Mouse (Mus musculus) midbrain, embryonic 14.5 days (tissue): ENCODE measurements at regions not wholly inside any gene's neighbourhood (a gene's known extent, or its start where the extent isn't known, plus 50 kb on each side); places are given as distances from the start of the nearest gene placed in this dataset.

Experiments used
- ATAC-seq: fragments of 200-750 bp; cut with Nextera tagmentation; 2 replicates; pipeline ENCODE4 v1.8.0; 2017; ENCODE audit warnings: moderate number of reproducible peaks, moderate library complexity; ENCODE audit not compliant: low FRiP score, low TSS enrichment
- DNase-seq: peaks from one replicate; pipeline ENCODE4 v3.0.0-alpha.2; 2015
- H3K27ac ChIP-seq: fragments of 300-500 bp; sonication (generic); replicated peaks from 2 replicates; pipeline ENCODE4 v1.5.1; 2014; ENCODE audit warnings: mild to moderate bottlenecking, low read depth, low read length, moderate library complexity
- H3K27me3 ChIP-seq: fragments of 300-500 bp; sonication (generic); 2 replicates; pipeline ENCODE4 v1.6.1; 2014; ENCODE audit warnings: low read length, control low read depth, mixed read lengths; ENCODE audit not compliant: control insufficient read depth, insufficient read depth
- H3K36me3 ChIP-seq: fragments of 300-500 bp; sonication (generic); 2 replicates; pipeline ENCODE4 v1.6.1; 2014; ENCODE audit warnings: low read length, control low read depth; ENCODE audit not compliant: control insufficient read depth, insufficient read depth
- H3K4me1 ChIP-seq: fragments of 300-500 bp; sonication (generic); 2 replicates; pipeline ENCODE4 v1.6.1; 2014; ENCODE audit warnings: mild to moderate bottlenecking, antibody characterized with exemption, low read length, control low read depth; ENCODE audit not compliant: control insufficient read depth, insufficient read depth
- H3K4me2 ChIP-seq: fragments of 300-500 bp; sonication (generic); 2 replicates; pipeline ENCODE4 v1.6.1; 2014; ENCODE audit warnings: mild to moderate bottlenecking, low read length, moderate library complexity
- H3K4me3 ChIP-seq: fragments of 300-500 bp; sonication (generic); replicated peaks from 2 replicates; pipeline ENCODE4 v1.5.1; 2014; ENCODE audit warnings: low read depth, low read length
- H3K9ac ChIP-seq: fragments of 300-500 bp; sonication (generic); replicated peaks from 2 replicates; pipeline ENCODE4 v1.6.1; 2014; ENCODE audit warnings: mild to moderate bottlenecking, low read length, moderate library complexity
- H3K9me3 ChIP-seq: fragments of 300-500 bp; sonication (generic); 2 replicates; pipeline ENCODE4 v1.6.1; 2016; ENCODE audit warnings: low read length, control low read depth, mixed read lengths; ENCODE audit not compliant: control insufficient read depth
- WGBS: fragments of 180-500 bp; shearing (Covaris S2); extraction: QIAGEN DNeasy Blood & Tissue Kit; methylation state at CpG from one replicate; pipeline ENCODE4 v1.1.7; 2014; 5-methylcytosine and 5-hydroxymethylcytosine counted together

DNA sequence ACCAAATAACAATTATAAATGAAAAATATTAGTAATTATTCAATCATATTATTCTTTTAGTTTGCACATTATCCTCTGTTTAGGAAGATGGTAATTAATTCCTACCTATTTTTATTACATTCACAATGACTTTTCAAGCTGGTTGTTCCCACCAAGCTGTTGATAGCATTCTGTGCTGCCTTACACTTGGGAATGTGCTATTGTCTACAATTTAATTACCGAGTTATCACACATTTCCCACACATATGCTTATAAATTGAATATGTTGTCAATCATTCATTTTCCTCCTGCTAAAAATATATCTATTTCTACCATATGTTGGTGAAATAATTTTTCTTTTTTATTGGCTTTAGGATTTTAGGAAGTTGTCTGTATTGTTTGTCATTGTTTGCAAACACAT is 306.2 kb upstream of the Klhl1 start:
- WGBS = 81% methylated on average over 1 of the region's 1 CpGs
- Histone ChIP-seq H3K4me2 (no peak overlapping the region), H3K27ac (no peak overlapping the region), H3K36me3 (no peaks in the 10 kb centered on the region), H3K27me3 (no peaks in the 10 kb centered on the region), H3K4me1 (no peaks in the 10 kb centered on the region), H3K4me3 (no peak overlapping the region), H3K9me3 (no peaks in the 10 kb centered on the region), H3K9ac (no peak overlapping the region)
- peak; percentile 3 for DNase-seq
- no peak for ATAC-seq

DNA sequence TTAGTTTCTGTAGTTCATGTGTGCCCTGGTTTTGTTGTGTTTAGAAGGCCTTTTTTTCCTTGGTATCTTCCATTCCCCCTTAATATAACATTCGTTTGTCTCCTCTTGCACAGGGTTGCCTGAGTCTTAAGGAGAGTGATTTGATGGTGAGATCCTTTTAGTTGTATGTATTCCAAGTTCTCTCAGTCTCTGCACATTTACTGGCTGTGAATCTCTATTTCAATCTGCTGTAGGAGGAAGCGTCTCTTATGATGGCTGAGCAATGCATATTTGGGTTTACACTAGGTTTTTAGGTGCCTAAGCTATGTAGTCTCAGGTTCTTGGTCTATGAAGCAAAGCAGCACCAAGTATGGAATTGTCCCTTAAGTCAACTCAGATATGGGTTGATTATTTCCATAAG is 296.8 kb upstream of the Klhl1 start:
- H3K9ac ChIP-seq = no peak overlapping the region
- H3K27me3 ChIP-seq = no peaks in the 10 kb centered on the region
- no peak overlapping the region for H3K4me2 ChIP-seq
- H3K4me3 ChIP-seq = no peak overlapping the region
- H3K4me1 ChIP-seq = no peaks in the 10 kb centered on the region
- no peak overlapping the region for H3K27ac ChIP-seq
- ATAC-seq (no peak), DNase-seq (no peak)
- 88% methylated on average over 2 of the region's 2 CpGs for WGBS
- no peaks in the 10 kb centered on the region for H3K36me3 ChIP-seq
- no peaks in the 10 kb centered on the region for H3K9me3 ChIP-seq

DNA sequence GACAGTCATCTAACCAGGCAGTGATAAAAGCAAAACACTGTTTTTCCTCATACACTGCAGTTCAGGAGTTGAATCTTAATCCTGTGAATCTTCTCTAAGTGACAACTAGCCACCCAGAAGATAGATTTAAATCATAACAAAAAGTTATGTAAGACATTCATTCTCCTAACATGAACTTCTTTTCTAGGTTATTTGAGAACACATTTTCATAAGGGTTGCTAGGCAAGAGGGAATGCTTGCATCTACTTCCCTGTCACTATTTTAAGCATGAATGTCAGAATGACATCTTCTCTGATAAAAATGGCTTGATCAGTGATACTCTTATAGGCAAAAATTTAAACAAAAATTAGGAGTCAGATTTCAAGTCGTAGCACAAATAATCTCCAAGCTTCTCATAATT is 286.4 kb upstream of the Klhl1 start:
- DNase-seq = no peak
- H3K36me3 ChIP-seq = no peaks in the 10 kb centered on the region
- WGBS = 88% methylated on average over 1 of the region's 1 CpGs

DNA sequence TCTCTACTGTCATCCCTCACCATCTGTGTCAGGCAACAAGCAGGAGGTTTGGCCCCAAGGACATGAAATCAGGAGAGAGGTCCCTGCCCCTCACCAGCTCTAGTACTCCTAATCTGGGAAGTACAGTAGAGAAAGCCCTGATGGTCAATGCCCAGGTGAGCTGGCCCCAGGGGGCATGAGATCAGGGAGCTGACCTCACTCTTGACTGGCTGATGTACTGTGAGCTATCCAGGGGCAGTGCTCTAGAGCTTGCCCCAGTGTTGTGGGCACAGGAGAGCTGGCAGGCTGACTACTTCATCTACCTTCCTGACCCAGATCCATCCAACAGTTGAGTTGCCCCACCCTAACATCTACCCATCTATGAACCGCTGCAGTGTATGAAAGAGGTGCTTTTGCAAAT is 275.9 kb upstream of the Klhl1 start:
- no peak for DNase-seq
- no peak for ATAC-seq
- 79% methylated on average over 1 of the region's 1 CpGs for WGBS
- Histone ChIP-seq H3K4me1 (no peaks in the 10 kb centered on the region), H3K4me2 (no peak overlapping the region), H3K9me3 (no peaks in the 10 kb centered on the region), H3K27me3 (no peaks in the 10 kb centered on the region), H3K4me3 (no peak overlapping the region), H3K36me3 (no peaks in the 10 kb centered on the region), H3K9ac (no peak overlapping the region), H3K27ac (no peak overlapping the region)

More for the DNA sequence above, 286.4 kb upstream of the Klhl1 start:
- Histone ChIP-seq H3K4me3 (no peak overlapping the region), H3K27me3 (no peaks in the 10 kb centered on the region), H3K4me2 (no peak overlapping the region), H3K9ac (no peak overlapping the region), H3K4me1 (no peaks in the 10 kb centered on the region), H3K27ac (no peak overlapping the region), H3K9me3 (no peaks in the 10 kb centered on the region)
- no peak for ATAC-seq

DNA sequence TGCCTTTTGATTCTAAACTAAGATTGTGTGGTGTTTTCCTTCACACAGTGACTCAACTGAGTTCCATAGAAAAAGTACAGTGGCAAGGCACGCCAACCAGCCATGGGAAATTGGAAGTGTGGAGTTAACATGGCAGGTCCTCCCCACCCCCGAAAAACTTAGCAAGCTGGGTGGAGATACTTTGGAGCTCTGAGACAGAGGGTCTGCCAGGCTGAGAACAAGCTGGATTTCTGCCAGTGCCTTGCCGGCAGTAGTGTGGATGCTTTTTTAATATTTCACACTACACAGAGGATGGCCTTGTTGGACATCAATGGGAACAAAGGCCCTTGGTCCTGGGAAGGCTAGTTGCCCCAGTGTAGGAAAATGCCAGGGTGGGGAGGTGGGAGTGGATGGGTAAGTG is 269.0 kb upstream of the Klhl1 start:
- no peak for ATAC-seq
- 80% methylated on average over 3 of the region's 3 CpGs for WGBS
- H3K27me3 ChIP-seq = no peaks in the 10 kb centered on the region

DNA sequence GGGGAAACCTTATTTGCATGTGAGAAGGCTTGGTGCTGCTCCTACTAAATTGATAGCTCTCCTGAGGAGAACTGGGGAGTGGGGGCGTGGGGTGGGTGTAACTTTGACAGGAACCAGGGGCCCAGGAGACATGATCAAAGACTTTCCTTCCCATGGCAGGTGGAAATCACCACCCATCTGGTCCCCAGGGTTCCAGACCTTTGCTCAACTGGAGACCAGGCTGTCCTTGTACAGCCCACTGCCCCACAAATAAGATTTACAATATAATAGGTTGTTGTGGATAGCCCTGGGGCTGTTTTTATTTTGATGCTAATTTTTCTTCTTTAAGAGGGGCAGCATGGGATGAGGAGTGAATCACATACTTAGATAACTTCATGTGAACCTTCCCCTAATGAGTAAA is 268.4 kb upstream of the Klhl1 start:
- no peak overlapping the region for H3K27ac ChIP-seq
- H3K9ac ChIP-seq = no peak overlapping the region
- H3K36me3 ChIP-seq = no peaks in the 10 kb centered on the region
- 33% methylated on average over 1 of the region's 1 CpGs for WGBS
- no peak for ATAC-seq
- DNase-seq = no peak
- H3K9me3 ChIP-seq = no peaks in the 10 kb centered on the region
- H3K4me3 ChIP-seq = no peak overlapping the region
- H3K4me2 ChIP-seq = no peak overlapping the region
- no peaks in the 10 kb centered on the region for H3K4me1 ChIP-seq
- no peaks in the 10 kb centered on the region for H3K27me3 ChIP-seq

More for the DNA sequence above, 269.0 kb upstream of the Klhl1 start:
- Histone ChIP-seq H3K9me3 (no peaks in the 10 kb centered on the region), H3K4me2 (no peak overlapping the region), H3K27ac (no peak overlapping the region), H3K4me3 (no peak overlapping the region), H3K4me1 (no peaks in the 10 kb centered on the region), H3K9ac (no peak overlapping the region), H3K36me3 (no peaks in the 10 kb centered on the region)
- no peak for DNase-seq

DNA sequence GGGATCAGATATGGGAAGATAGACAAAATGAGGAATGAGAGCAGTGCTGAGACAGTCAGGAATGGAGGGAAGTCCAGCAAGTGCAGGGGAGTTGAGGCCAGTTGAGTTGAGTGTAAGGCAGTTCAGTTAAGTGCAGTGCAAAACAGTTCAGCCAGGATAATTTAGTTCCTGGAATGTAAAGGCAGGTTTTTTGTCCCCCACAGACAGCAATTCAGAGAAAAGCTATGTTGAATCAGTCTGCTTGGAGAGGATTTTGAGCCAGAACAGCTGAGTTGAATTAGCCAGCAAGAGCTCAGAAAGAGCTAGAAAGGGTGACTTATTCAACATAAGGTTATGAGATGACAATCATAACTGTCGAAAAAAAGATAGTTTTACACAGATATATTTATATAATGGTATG is 256.9 kb upstream of the Klhl1 start:
- no peak overlapping the region for H3K9ac ChIP-seq
- no peak for ATAC-seq
- WGBS = 76% methylated on average over 1 of the region's 1 CpGs
- no peaks in the 10 kb centered on the region for H3K4me1 ChIP-seq
- no peak overlapping the region for H3K4me2 ChIP-seq
- H3K36me3 ChIP-seq = no peaks in the 10 kb centered on the region
- no peak overlapping the region for H3K27ac ChIP-seq
- no peak for DNase-seq
- H3K4me3 ChIP-seq = no peak overlapping the region
- no peaks in the 10 kb centered on the region for H3K27me3 ChIP-seq
- H3K9me3 ChIP-seq = no peaks in the 10 kb centered on the region

DNA sequence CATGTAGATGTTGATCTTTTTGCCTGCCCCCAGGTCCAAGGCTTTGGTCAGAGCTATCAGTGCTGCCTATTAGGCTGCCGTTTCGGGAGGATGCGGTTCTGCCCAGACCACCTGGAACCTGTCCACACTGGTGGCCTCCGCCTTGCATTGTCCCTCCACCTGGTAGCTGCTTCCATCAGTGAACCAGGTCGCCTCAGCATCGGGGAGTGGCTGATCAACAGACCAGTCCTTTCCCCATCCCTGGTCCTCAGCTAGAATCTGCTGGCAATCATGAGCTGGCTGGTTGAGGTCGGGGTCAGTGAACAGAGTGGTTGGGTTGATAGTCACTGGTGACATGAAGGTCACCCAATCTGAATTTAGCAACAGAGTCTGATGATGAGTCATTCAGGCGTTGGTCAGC is 241.7 kb upstream of the Klhl1 start:
- Histone ChIP-seq H3K27ac (no peak overlapping the region), H3K9ac (no peak overlapping the region), H3K36me3 (no peaks in the 10 kb centered on the region), H3K9me3 (no peaks in the 10 kb centered on the region), H3K4me2 (no peak overlapping the region), H3K27me3 (no peaks in the 10 kb centered on the region), H3K4me1 (no peaks in the 10 kb centered on the region), H3K4me3 (no peak overlapping the region)
- DNase-seq (no peak), ATAC-seq (no peak)
- WGBS = 94% methylated on average over 8 of the region's 8 CpGs

DNA sequence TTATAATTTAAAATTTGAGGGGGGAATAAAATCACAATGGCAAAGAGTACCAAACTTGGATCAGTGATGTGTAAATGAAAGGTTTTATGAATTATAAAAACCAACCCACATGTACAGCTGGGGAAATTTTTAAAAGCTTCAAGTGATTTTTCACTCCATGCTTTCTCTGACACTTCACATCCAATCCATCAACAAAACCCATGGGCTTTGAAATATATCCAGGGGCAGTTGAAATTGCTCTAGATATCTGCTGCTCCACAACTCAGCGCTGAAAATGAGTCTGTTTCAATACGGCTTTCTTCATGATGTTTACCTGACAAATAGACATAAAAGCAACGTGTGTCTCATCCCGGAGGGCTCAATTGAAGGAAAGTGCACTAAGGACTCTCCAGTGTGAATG is 214.3 kb upstream of the Klhl1 start:
- H3K9ac ChIP-seq = no peak overlapping the region
- DNase-seq = no peak
- no peaks in the 10 kb centered on the region for H3K4me1 ChIP-seq
- no peak overlapping the region for H3K4me2 ChIP-seq
- no peak overlapping the region for H3K4me3 ChIP-seq
- no peak for ATAC-seq
- no peaks in the 10 kb centered on the region for H3K9me3 ChIP-seq
- H3K27me3 ChIP-seq = no peaks in the 10 kb centered on the region
- no peak overlapping the region for H3K27ac ChIP-seq
- 62% methylated on average over 4 of the region's 4 CpGs for WGBS
- no peaks in the 10 kb centered on the region for H3K36me3 ChIP-seq
